Mouse (Mus musculus) CH12F3 (cell line): ENCODE measurements around the gene Plce1.

Experiments used
- in situ Hi-C: fragments of 300-500 bp; cut with MboI; formaldehyde crosslinking; loops from 2 replicates; pipeline ENCODE4 v1.14.3; 2020; ENCODE audit warnings: low sequenced_read_pairs

Plce1 gene

GRCm38 (mm10) chr19:38705244-38705643 lies 224.3 kb downstream of the Plce1 start:
- in situ Hi-C loops = no loop called here

- in situ Hi-C loops = no loop called here
Measured at GRCm38 (mm10) chr19:38706449-38706848, 225.5 kb downstream of the Plce1 start.

- in situ Hi-C loops = no loop called here
Measured at GRCm38 (mm10) chr19:38709376-38709775, 228.5 kb downstream of the Plce1 start.

- in situ Hi-C loops = no loop called here
Measured at GRCm38 (mm10) chr19:38721808-38722207, 240.9 kb downstream of the Plce1 start.

- in situ Hi-C loops = no loop called here
Measured at GRCm38 (mm10) chr19:38722982-38723381, 242.1 kb downstream of the Plce1 start.

GRCm38 (mm10) chr19:38723969-38724368 lies 243.1 kb downstream of the Plce1 start:
- in situ Hi-C loops = no loop called here

DNA sequence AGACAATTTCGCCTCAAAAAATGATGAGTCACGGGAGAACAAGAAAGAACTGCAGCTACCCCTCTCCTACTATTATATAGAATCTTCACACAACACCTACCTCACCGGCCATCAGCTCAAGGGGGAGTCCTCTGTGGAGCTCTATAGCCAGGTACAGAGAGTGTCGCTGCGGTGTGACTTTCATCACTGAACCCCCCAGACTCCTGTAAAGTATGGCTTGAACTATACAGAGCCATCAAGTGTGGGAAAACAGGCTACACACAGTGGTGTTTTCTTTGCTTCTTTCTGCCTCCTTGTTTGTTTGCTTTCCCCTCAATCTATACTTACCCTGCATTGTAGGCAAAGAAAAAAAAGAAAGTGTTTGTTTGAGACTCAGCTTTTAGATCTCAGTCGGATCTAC lies 247.9 kb downstream of the Plce1 start:
- in situ Hi-C loops = no loop called here

DNA sequence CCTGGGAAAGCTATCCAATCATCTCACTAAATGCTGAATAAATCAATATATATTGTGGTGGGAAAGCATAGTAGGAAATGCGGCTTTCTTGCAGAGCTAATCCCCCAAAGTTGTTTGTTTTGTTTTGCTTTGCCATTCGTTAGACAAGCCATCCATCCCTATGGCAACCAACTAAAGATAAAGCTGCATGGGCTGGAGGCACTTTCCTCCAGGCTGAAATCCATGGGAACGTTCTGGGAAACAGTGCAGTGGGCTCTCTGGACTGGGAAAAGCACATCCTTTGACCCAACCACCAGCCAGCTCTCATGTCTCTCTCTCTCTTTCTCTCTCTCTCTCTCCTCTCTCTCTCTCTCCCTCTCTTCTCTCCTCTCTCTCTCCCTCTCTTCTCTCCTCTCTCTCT lies 248.4 kb downstream of the Plce1 start:
- in situ Hi-C loops = no loop called here

DNA sequence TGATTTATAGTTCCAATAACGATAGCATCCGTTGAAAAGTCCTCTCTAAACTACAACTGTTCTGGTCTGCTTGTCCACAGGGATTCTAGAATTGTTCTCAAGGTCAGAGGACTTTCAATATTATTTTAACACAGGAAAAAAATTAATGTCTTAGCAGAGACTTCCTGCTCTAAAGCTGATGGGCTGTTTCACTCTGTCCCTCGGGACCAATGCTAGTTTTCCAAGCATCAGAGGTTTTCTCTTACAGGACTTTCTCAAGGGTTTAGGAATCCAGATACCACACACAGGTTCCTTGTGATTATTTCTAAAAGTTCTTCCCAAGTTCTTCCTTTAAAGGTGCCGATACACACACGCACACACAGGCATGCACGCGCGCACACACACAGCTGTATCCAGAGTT lies 263.6 kb downstream of the Plce1 start:
- in situ Hi-C loops = no loop called here

GRCm38 (mm10) chr19:38745810-38746491 lies 265.0 kb downstream of the Plce1 start:
- in situ Hi-C loops = no loop called here

GRCm38 (mm10) chr19:38746492-38747014 lies 265.6 kb downstream of the Plce1 start:
- in situ Hi-C loops = no loop called here

GRCm38 (mm10) chr19:38750192-38750591 lies 269.3 kb downstream of the Plce1 start:
- in situ Hi-C loops = no loop called here

DNA sequence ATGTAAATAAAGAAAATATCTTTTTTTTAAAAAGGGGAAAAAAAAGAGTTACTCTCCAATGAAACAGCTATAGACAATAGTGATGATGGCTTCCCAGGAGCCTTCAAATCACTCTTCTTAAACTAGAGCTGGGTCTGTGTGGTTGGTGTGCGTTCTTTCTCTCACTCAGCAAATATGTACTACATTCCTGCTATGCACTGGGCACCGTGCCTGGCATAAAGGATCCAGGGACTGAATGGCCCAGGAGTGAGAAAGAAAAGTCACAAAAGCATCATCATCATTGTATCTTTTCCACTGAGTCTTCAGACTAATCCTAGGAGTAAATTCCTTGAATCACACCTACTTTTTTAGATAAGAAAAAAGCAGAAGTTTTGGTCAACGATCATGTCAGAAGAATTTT lies 276.3 kb downstream of the Plce1 start:
- in situ Hi-C loops = no loop called here

GRCm38 (mm10) chr19:38758056-38758455 lies 277.1 kb downstream of the Plce1 start:
- in situ Hi-C loops = no loop called here

- in situ Hi-C loops = no loop called here
Measured at GRCm38 (mm10) chr19:38758685-38759472, 278.0 kb downstream of the Plce1 start.

DNA sequence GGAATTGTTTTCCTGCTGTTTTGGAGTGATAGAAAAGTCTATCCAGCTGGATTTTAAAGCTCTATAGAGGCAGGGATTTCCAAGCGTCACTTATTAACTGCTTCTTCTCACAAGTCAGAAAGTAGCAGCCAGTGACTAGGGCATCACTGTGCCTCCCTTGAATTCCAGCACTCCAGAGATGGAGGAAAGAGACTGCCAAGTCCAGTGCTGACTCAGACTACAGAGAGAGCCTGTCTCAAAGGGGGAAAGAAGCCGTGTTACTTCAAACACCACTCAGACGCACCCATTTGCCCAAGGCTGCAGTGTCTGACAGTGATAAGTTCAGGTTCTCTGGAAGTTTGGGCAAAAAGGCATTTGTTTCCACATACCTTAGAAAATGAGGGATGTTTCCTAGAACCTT lies 279.5 kb downstream of the Plce1 start:
- in situ Hi-C loops = no loop called here

- in situ Hi-C loops = no loop called here
Measured at GRCm38 (mm10) chr19:38766306-38766705, 285.4 kb downstream of the Plce1 start.

DNA sequence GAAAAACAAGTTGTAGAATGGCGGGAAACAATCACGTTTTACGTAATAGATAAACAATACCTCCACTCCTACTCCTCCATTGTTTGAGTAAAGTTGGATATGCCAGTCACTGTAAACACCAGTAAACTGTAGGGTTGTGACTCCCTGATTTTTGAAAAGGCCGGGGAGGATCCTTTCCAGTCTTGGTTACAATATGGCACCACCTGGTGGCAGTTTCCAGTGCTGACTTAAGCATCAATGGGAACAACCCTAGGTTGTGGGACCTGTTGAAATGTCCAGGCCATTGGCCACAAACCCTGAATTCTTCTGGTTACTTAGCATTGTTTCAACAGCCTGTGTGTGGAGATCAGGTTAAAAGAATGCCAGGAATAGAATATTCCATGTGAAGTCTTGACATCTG lies 294.6 kb downstream of the Plce1 start:
- in situ Hi-C loops = no loop called here

DNA sequence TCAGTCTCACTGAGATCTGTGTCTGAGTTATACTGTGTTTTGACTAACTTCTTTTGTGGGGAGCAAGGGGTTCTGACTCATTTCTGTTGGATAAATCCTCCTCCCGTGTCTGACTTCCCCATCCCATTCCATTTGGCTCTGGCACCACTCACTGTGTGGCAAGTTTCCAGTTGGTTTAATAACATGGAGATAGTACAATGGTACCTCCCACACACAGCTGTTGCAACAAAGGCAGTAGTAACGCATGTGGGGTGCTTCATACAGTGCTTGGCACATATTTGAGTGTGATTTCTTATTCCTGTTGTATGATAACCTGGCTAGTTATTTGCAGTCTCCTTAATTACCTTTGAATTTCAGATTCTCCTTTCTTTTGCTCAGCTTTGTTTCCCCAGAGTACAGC lies 297.9 kb downstream of the Plce1 start:
- in situ Hi-C loops = no loop called here

- in situ Hi-C loops = no loop called here
Measured at GRCm38 (mm10) chr19:38783542-38783941, 302.6 kb downstream of the Plce1 start.

DNA sequence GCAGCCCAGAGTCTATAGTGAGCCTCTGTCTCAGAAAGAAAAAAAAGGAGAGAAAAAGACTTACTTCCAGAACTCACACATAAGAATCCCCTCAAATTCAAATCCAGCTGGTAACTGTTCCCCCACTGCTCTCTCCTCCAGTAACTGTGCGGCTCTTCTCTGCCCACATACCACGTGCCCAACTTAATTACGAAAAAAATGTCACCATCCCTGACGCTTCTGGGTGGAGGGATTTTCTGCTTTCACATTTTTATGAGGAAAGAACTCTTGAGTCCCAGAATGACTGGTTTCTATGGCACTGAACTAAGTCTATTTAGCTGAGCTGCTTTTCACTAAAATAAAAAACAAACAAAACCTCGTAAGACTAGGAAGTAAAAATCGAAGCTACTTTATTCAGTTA lies 306.8 kb downstream of the Plce1 start:
- in situ Hi-C loops = no loop called here

DNA sequence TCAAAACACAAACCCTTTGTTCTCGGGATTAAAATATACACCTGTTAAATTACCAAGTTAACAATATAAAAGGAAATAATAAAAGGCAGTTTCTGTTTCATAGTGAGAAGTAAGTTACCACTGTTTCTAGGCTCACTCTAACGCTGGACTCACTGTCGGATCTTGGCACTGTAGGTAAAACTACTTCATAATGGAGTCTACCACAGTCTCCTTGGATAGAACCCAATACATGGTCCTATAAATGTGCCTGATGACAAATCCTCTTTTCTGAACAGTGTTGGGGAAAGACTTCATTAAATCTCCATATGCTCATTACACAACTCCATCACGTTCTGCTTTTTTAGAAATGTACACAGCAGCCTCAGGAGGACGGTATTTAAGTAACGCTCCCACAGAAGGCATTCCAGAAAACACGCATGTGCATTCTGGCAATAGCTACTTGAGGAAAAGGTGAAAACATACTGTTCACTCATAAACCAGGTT lies 312.7 kb downstream of the Plce1 start:
- in situ Hi-C loops = no loop called here
